Mouse (Mus musculus) limb, embryonic 11.5 days (tissue): ENCODE data around the gene Fam102a. TPM values are rescaled to one million over a fixed set of nuclear protein-coding genes. Genes with fewer than 3 reads are reported as not detected.

Source experiments
- polyA plus RNA-seq: library from polyadenylated mRNA; unstranded; fragments of >200 nt; fragmentation: Nextera tagmentation; extraction: Ambion mirVana; gene quantifications from 2 replicates; pipeline ENCODE4 v1.2.1, GENCODE M21; 2014

Gene Fam102a
- polyA plus RNA-seq, 1 experiment from 2014 or later: 9.8 TPM

Other genes with a start within 250 kb of the Fam102a start
- gene Golga2, start 247.9 kb upstream of the Fam102a start, polyA plus RNA-seq: 18.1 and 18.9 TPM in 2 replicates
- gene Swi5, start 247.3 kb upstream of the Fam102a start, polyA plus RNA-seq: 272 and 354 TPM in 2 replicates
- gene Ciz1, start 183.0 kb upstream of the Fam102a start, polyA plus RNA-seq: 52.2 and 67.8 TPM in 2 replicates
- 36.1 and 39.9 TPM in 2 replicates for gene Dnm1, start 182.0 kb upstream of the Fam102a start, polyA plus RNA-seq
- 39.4 and 44.4 TPM in 2 replicates for gene 1110008P14Rik, start 153.4 kb upstream of the Fam102a start, polyA plus RNA-seq
- 0.35 TPM in 1 of 2 replicates, not detected in the other for gene Lcn2, start 147.1 kb upstream of the Fam102a start, polyA plus RNA-seq
- 29.0 and 32.3 TPM in 2 replicates for gene Ptges2, start 139.4 kb upstream of the Fam102a start, polyA plus RNA-seq
- gene Naif1, start 84.9 kb upstream of the Fam102a start, polyA plus RNA-seq: 5.6 and 6.9 TPM in 2 replicates
- gene Slc25a25, start 83.9 kb upstream of the Fam102a start, polyA plus RNA-seq: 19.2 and 21.9 TPM in 2 replicates
- 89.0 and 98.6 TPM in 2 replicates for gene Dpm2, start 35.5 kb downstream of the Fam102a start, polyA plus RNA-seq
- gene Pip5kl1, start 39.5 kb downstream of the Fam102a start, polyA plus RNA-seq: 3.3 and 4.0 TPM in 2 replicates
- 0.33 and 0.34 TPM in 2 replicates for gene 9430097D07Rik, start 40.4 kb downstream of the Fam102a start, polyA plus RNA-seq
- 21.2 and 21.5 TPM in 2 replicates for gene St6galnac4, start 51.8 kb downstream of the Fam102a start, polyA plus RNA-seq
- gene St6galnac6, start 64.4 kb downstream of the Fam102a start, polyA plus RNA-seq: 6.5 and 7.5 TPM in 2 replicates
- 25.4 and 29.8 TPM in 2 replicates for gene Ak1, start 86.4 kb downstream of the Fam102a start, polyA plus RNA-seq
- 19.3 TPM in 2 replicates for gene Eng, start 111.3 kb downstream of the Fam102a start, polyA plus RNA-seq
- gene Fpgs, start 168.8 kb downstream of the Fam102a start, polyA plus RNA-seq: 22.1 and 23.2 TPM in 2 replicates
- 98.3 and 101 TPM in 2 replicates for gene Cdk9, start 177.7 kb downstream of the Fam102a start, polyA plus RNA-seq
- gene Sh2d3c, start 185.7 kb downstream of the Fam102a start, polyA plus RNA-seq: 12.2 and 13.1 TPM in 2 replicates
- 0.13 TPM in 1 of 2 replicates, not detected in the other for gene 6330409D20Rik, start 205.7 kb downstream of the Fam102a start, polyA plus RNA-seq
- 58.5 and 60.2 TPM in 2 replicates for gene Tor2a, start 221.9 kb downstream of the Fam102a start, polyA plus RNA-seq
- gene Ttc16, start 240.3 kb downstream of the Fam102a start, polyA plus RNA-seq: 0.13 and 0.56 TPM in 2 replicates
- gene Ptrh1, start 240.5 kb downstream of the Fam102a start, polyA plus RNA-seq: 3.7 and 5.2 TPM in 2 replicates
- 0.27 and 0.37 TPM in 2 replicates for gene Cfap157, start 249.1 kb downstream of the Fam102a start, polyA plus RNA-seq